Mouse (Mus musculus): ENCODE measurements at regions not wholly inside any gene's neighbourhood (a gene's known extent, or its start where the extent isn't known, plus 50 kb on each side); places are given as distances from the start of the nearest gene placed in this dataset.

DNA sequence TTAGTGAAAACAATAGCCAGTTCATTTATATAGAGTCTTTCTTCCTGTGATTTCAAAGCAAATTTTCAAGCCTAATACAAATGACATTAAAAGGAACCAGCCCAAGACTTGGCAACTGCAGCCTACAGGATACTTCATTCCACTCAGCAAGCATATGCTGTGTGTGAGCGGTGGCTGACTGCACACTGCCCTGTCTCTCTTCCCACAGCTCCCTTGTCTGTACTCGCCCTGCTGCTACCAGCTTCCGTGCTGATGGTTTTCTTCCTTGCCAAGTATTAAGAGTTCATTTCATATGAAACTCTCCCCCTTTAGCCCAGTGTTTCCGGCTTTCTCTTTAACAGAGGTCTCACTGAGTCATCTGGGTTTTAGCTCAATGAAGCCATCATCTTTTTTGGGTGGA, 73.9 kb upstream of the Gm15217 start:
- DNase-seq = no peak

DNA sequence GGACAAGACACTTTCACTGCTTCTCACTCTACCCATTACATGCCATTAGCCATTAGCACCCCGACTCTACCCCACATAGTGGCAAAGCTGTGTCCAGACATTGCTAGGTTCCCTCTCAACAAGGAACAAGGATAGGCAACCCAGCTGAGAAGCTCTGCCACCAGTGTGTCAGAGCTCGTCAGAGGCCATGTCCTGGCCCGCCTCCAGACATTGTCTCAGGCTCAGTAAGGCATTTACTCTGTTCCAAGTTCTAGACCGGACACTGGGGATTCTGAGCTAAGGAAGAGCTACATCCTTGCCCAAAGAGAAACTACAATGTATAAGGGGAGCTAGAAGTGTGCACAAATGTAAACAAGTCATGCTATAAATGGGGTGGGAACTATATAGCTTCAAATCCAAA, 66.2 kb upstream of the Gm15217 start:
- no peak for DNase-seq

DNA sequence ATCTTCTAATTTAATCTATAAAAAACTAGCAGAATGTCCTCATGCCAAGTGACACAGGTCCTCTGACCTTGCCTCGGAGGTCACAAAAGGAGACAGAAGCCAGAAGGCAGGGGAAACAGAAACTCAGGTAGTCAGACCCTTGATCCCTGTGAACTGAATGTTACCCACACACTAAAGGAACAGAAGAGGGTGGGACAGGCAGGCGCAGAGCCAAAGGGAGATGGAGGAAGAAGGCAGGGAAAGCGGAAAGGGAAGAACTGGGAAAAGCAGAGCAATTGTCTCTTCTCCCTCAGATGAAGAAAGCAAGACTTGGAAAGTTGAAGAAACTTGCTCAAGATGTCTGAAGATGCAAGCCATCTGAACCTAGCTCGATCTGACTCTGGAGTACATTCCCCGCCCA, 62.7 kb upstream of the Gm15217 start:
- DNase-seq = no peak

DNA sequence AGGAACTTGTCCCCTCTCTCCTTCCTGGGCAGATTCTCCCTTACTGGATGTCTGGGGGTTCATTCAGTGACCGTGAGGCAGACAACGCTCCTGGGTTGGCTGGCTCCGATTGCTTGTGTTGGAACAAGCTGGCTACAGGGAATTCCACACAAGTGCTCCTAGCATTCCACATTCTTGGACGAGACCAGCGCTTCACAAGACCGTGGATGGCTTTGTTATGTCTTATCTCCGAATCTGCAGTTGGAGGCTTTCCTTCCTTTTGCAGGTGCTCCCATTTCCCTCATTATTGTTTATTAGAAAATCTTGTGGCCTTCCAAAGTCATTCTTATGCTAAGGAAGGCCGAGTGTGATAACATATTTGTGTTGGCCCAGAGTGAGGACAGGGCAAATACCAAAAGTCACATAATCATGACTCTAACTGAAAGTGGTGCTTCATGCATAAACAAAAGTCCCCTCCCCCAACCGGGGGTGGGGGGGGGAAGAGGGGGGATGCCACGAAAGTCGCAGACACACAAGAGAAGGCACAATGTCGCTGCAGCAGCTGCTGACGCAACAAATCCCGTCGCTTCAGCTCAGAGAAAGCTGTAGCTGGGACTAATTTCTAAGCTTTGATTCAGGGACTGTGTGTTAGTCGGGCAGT, 61.7 kb upstream of the Gm15217 start:
- no peak for DNase-seq

DNA sequence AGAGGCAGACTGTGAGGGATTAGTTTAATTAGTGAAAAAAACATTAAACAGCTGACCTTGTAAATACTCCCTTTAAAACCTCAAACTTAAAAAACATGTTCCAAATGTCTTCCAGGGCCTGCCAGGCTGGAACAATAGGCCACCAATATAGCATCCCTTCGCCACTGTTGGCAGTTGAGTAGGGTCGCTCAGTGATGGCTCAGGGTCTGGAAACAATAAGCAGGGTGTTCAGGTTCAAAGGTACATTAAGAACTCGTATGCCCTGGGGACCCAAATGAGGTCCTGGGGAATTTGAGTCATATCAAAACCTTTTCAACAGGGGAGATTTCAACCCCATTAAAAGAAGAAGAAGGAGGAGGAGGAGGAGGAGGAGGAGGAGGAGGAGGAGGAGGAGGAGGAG, 51.1 kb upstream of the Gm15217 start:
- DNase-seq = no peak
